Mouse (Mus musculus): ENCODE data around the gene Stra6l.
A peak's percentile ranks its signal among the peaks of the same experiment; 100 is the strongest.

The Stra6l gene

DNA sequence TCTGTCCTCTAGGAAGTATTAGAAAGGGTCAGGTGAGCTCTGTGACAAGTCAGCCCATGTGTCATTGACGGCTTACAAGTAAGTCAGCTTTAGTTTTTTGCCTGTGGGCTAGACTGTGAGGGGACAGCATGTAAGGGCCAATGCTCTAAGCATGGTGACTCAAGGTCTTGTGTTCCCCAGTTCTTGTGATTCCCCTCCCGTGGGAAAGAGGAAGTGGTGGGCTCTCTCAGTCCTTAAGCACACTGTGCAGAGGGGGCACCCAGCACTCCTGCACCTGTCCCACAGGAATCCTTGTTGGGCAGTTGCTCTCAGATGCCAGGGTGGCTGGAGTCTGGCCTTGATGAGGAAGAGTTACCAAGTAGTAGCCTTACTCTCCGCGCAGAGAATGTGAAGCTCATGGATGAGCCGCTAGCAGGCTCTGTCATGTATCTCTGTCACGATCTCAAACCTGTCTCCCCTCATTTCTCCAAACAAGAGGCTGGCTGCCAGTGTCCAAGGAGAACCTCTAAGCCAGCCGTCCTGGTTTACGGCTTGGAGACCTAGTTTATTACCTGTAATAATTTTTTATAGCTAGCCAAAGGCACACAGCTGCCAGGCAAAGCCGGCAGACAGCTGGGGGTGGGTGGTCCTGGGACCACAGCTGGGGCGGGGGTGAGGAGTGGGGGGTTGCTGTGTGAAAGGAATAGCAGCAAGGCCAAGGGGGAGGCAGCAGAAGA lies at the start of gene Stra6l:
Gene Stra6l (plus strand): TSS at position 556 of the 716 bp plus-strand sequence.
- ATAC-seq (ENCODE audit: low TSS enrichment): no peak

DNA sequence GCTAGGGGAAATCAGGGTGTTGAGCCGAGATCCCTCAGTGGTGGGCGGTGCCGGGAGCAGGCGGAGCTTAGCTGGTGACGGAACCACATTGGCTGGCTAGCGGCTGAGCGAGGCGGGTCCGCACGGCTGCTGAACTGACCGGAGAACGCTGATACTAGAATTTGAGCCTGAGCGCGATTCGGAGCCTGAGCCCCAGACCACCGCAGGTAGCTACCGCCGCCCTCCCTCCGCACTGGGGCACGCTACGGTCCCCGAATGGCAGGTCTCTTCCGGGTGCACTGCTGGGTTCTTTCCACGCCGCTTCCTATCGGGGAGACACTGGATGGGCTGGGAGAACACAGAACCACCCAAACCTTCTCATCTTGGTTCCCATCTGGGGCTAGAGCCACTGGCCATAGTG lies 49.5 kb upstream of the Stra6l start, which contains the start of gene Aldh1b1:
Gene Aldh1b1 (plus strand): TSS at position 59 of the 400 bp plus-strand sequence.
- ATAC-seq (ENCODE audit: low TSS enrichment): peak; percentile 96

DNA sequence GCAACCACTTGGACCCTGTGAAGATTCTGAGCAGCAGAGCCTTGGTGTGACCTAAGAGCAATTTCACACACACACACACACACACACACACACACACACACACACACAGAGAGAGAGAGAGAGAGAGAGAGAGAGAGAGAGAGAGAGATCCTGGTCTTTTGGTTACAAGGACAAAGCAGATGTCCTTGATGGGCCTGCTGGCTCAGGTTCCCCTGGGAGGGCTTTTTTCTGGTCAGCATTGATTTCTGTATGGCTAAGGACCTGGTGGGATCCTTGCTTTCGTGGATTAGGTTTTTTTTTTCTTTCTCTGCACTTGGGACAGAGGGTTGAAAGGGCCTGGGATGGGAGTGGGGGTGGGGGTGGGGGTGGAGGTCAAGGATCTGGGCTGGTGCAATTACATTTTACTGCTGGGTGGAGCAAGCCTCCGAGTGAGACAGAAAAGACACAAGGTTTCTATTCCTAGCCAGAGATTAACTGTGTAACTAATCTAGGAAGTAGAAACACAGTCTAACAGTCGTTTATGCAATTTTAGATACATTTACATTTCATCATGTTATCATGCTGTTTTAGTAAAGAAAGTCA lies 48.4 kb upstream of the Stra6l start:
- no peak for ATAC-seq (ENCODE audit: low TSS enrichment)

DNA sequence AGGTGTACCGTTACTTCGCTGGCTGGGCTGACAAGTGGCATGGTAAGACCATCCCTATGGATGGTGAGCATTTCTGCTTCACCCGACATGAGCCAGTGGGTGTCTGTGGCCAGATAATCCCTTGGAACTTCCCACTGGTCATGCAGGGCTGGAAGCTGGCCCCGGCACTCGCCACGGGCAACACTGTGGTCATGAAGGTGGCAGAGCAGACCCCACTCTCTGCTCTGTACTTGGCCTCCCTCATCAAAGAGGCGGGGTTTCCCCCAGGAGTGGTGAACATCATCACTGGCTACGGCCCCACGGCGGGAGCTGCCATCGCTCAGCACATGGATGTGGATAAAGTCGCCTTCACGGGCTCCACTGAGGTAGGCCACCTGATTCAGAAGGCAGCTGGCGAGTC lies 45.6 kb upstream of the Stra6l start:
- no peak for ATAC-seq (ENCODE audit: low TSS enrichment)

DNA sequence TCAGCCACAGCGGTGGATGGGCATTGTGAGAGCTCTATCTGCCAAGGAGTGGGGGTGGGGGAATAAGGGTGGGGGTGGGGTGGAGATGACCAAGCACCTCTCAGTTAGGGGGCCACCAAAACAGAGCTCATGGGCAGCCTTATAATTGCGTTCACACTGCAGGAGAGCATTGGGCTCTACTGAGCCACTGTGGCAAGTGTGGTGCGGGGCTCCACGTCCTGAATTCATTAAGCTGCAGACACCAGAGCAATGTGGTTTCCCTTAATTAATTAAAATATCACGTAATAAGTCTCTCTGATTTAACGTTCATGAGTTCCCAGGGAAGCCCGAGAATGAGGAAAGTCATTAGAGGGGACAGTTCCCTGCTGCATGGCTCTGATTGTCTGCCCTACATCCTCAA lies 40.4 kb upstream of the Stra6l start:
- ATAC-seq (ENCODE audit: low TSS enrichment): no peak

DNA sequence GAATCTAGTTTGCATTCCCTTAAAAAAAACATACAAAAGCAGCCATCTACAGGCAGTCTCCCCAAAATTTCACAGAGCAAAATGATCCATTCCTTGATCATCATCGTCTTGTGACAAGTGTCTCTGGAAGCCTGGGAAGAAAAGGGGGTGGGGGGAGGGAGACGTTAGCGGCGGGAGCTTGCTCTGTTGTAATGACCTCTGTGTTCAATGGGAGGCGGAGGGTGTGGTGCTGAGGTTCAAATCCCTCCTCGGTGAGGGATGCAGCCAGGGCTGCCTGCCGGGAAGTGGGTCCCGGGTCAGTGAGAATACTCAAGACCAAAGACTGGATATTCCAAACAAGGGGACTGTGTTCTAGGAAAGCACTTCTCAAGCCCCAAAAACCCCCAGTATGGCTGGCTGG lies 37.2 kb upstream of the Stra6l start:
- no peak for ATAC-seq (ENCODE audit: low TSS enrichment)

DNA sequence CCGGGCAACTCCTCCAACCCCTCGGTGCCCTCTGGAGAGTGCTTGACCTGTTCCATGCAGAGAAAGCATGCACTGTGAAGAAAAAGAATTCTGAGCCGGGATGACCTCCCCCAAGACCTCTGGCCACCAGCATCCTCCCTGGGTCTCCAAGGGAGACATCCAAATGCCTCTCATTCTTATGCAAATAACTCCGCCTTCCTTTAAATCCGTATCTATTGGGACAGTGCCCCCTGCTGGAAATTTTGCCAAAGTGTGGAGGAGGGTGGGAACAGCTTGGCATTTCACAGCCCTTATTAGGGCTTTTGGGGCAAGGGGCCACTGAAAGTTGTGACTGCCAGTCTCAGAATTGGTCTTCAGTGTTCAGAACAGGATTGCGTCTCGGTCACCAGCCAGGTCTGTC lies 32.9 kb upstream of the Stra6l start:
- 0 out of 2 replicates have a peak, but pooled peaks have one; percentile 31 for ATAC-seq (ENCODE audit: low TSS enrichment)

DNA sequence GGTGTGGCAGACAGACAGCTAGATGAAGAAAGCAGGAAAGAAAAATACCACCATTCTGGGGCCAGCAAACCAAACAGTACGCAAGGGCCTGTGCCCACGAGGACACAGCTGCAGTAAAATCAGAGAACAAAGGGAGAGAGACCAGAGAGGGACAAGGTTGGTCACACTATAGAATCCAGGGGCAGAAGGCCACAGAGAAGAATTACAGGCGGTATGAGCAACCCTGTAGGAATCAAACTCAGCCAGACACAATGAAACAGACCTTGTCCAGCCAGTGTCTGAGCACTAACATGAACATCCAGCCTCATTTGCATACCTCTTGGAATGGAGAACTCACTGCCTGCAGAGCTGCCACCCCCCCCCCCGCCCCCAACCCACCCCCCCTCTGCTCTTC lies 29.7 kb upstream of the Stra6l start:
- no peak for ATAC-seq (ENCODE audit: low TSS enrichment)

DNA sequence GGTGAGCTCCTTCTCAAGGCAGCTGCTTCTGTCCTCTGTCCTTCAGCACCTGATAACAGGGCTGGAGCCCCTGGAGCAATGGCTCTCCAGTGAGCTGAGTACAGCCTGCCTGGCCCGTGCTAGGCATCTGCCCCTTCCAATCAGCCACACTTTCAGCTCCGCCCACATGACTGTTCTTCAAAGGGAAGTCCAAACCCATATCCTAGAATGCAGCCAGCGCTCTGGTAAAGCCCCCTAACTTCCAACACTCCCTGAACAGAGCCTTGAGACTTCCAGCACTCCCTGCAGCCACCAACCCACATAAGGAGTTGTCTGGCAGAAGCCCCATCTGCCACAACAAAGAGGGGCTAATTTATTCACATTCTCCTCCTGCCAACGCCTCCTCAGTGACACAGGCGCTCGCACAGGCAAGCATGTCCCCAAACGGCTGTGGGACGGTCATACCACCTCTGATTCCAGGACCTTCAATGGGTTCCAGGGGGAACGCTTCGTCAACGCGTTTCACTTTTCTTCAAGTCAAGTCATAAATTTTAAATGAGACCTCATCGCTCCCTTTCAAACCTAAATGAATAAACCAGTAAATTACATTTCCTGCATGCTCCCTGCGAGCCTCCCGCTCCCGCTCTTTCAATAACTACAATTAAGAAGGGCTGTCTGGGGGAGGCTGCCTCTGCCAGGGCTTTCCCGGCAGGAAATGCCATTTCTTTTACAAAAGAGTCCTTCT lies 29.1 kb upstream of the Stra6l start:
- ATAC-seq (ENCODE audit: low TSS enrichment): peak; percentile 73

DNA sequence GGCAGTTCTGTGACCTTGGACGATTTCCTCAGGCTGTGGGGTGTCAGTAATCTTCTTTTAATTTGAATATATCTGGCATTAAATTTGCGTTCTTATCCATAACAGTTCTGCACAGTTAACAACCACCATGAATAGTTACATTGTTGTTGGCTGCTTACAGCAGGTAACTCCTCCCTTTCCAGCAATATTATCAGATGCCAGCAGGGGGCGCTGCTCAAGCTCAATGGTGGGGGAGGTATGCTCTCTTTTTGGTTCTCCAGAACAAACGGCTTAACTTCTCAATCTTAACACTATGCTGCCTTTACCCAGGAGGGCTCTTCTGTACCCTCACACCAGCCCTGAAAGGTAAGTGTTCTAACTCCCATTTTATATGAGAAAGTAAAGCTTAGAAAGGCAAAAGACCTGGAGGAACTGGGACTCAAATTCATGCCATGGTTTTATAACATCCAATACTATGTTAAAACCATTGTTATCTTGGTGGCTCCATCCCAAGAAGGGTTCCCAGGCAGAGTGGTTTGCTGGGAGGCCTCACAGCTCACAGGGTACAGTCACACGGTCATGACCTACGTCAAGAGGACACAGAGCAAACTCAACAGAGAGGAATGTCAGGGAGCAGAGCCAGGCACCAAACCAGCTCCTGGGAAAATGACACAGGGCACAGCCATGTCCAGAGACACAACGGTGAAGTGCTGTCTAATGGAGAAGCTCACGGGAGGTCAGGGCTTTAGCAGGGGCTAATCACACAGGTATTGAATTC lies 28.2 kb upstream of the Stra6l start:
- ATAC-seq (ENCODE audit: low TSS enrichment): peak; percentile 75

DNA sequence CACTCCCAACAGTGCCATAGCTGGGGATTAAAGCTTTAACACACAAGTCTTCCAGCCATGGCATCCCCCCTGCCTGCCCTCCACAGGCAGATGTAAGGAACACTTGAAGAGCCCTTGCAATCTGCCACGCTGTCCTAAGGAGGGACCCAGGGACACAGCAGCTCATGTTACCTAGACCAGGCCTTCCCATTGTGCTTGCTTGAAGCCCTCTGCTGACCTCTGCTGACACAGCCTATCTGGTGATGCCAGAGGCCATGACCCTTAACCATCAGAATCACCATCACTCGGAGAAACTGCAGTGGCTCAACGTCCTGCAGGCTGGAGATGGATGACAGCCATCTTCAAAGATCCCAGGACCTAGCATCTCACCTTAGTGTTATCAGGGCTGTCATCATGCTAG lies 26.5 kb upstream of the Stra6l start:
- no peak for ATAC-seq (ENCODE audit: low TSS enrichment)

DNA sequence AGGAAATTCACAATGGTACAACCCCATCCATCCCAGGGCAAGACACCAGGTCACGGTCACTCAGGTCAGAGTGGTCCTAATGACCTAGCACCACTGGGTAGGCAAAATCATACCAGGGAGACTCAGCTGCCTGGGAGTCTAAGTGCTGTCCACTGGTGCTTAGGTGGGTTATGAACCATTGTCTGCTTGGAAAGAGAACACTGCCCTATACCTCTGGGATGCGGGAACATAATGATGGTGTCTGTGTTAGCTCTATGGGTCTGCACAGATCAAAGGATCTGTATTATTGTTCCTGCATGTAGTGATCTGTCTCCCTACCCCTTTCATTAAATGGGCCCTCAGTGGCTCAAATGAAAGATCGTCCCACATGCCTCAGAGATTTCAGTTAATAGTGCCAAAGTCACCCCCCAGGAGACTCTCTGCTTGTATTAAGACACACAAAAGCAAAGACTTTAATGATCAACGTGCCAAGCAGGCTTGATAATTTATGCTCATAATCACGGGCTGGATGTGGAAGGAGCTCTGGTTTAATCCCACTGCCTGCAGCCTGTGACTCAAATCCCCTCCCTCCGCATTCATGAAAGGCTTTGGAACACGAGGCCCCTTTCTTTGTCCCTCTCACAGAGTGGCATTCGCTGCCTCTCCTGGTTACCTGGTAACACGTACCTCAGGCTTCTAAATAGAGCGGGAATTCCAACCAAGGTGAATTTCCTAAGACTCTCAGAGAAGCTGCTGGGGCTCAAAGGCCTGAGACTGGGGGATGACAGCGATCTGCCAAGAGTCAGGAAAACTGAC lies 25.5 kb upstream of the Stra6l start:
- no peak for ATAC-seq (ENCODE audit: low TSS enrichment)

DNA sequence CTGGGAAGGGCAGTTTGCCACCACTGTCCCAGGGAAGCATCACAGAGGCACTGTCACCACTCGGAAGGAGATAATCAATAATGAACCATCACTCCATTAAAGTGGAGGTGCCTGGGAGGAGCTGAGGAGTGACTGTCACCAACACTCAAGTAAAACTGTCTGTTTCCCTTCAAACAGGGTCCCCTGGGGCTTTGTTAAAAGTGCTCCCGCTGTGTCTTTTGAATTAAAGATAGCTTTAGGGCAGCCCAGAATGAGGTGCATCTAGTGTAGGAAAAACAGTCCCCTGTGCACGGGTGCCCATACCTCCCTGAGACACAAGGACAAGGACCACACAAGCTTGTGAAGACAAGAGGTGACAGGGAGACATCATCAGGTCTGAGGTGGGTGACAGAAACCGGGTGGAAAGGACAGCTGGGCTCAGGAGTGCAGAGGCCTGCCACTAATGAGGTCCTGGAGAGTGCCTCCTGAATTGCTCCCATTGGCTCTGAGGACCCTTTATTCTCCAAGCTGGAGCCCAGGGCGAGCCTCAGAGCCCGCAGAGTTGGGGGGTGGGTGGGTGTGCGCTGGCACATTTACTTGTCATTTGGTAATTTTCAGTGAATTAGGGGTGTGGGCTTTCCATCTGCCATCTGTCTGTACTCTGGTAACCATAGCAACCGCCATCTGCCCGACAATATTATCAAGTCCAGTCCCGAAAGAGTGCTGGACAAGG lies 24.3 kb upstream of the Stra6l start:
- ATAC-seq (ENCODE audit: low TSS enrichment): no peak

DNA sequence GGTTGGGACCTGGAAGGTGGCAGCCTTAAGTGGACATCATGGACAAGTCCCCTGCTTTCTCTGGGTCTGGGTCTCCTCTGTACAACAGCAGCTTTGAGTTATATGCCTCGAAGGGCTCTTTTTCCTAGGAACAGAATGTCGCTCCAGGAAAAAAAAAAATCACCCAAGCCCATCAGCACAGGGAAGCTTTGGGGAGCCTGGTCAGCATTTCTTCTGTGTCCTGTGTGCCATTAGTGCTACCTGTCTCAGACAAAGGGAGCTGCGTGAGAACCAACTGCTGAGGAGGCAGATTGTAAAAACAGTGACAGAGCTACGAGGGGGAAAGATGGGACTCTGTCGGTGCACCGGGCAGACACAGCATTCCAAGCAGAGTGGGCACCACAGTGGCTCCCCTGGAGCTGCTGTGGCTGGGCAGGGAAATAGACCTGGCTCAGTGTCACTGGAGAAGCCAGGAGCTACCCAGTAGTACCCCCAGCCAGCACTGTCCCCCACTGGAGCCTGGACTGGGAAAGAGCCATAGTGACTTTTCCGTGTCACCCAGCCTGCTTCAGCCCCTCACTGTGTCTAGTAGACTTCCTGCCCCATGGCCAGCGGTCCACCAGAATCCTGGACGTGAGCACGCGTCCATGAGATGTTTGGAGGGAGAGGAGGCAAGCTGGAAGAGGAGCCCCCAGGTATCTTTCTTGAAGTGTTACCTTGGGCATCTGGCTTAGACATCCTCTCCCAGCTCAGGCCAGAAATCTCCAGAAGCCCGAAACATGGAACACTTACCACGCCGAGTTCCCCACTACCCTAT lies 23.5 kb upstream of the Stra6l start:
- ATAC-seq (ENCODE audit: low TSS enrichment): no peak

DNA sequence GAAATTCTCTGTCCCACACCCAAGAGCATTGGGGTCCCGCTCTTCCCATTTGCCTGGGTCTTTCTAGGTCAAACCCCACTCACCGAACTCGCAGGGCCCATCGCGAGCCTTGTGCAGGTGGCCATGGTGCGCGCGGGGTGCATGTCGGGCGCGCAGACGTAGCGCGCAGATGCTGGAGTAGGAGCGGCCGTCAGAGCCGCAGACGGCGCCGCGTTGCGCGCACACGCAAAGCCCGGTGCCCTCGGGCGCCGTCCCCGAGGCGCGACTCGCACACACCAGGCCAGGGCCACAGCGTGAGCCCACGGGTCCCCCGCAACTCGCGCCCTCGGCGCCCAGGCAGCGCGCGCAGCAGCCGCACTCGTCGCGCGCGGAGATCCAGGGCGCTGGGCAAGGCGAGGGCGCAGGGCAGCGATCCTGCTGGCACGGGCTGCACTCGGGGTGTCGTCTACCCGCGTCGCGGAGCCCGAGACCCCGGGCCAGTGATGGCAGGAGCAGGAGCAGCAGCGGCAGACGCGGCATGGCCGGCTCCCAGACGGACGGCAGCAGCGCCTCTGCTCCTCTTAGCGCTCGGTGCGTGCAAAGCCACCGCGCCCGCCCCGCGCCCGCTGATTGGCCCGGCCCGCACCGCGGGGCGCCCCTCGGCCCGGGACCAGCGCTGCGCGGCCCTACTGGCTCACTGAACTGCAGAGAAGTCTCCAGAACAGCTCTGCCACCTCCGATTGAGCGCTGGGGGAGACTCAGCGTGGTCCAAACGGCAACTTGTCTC lies 22.0 kb upstream of the Stra6l start, which contains the start of gene Igfbpl1:
Gene Igfbpl1 (minus strand): TSS at position 649 of the 766 bp plus-strand sequence.
- ATAC-seq (ENCODE audit: low TSS enrichment): no peak

DNA sequence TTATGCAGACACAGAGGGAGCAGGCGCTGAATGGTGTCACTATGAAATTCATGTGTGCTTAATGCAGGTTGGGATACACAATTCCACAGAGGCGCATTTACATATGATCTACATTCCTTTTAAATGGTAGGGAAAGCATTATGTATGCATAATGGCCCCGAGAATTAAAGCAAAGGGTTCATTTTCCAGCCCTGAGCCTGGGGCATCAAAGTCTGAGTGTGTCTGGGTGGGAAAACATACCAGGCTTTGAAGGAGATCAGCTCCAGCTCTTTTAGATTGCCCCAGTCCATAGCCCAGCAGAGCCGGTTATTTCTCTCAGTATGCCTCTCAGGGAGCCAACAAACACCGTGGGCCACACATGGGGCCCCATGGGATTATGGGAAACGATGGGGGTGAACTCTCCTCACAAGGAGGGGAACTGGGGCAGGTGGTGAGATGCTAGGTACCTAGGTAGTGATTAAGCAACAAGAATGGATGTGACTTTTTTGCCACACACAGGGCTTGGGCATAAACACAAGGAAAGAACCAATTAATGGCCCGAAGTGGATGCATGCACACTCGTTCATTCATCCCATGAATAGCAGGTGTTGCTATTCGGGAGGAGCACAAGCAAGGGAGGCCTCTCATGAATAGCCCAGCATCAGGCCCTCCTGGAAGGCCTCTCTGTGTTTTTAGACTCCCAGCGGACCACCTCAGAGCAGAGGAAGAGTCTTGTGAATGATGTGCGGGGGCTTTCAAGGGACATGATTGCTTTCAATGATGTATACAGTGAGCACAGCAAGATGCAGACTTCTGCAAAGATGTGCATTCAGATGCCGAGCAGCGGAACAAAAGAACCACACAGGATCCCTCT lies 18.3 kb upstream of the Stra6l start:
- no peak for ATAC-seq (ENCODE audit: low TSS enrichment)

DNA sequence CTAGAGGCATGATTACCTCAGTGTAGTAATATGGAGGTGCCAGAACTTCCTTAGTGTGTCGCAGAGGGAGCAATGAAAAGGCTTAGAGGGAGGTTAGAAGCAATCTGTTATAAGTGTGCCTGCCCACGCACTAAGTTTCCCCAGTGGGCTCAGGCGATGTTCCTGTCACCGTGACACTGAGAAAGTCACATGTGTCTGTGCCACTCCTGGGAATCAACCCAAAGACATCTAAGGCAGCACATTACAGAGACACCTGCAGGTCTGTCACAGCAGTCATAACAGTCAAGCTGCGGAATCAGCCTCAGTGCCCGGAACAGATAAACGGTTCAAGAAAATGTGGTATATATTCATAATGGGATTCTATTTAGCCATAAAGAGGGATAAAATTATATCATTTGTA lies 16.5 kb upstream of the Stra6l start:
- peak; percentile 81 for ATAC-seq (ENCODE audit: low TSS enrichment)

DNA sequence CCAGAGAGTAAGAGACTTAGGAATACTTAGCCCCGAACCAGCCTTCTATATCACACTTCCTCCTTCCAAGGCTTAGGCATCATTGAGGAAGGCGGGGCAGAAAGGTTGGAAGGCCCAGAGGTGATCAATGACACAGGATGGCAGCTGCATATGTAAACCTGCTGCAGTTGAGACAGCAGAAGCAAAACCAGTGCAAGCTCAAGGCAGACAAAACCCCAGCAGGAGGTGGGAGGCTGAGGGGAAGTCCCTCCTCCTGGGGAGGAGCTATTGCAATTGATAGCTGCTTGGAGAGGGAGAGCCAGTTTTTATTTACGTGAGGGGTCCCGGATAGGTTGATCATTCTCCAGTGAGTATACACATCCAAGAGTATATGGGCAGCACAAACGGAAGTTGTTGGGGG lies 15.0 kb upstream of the Stra6l start:
- ATAC-seq (ENCODE audit: low TSS enrichment): no peak

Measured in frontal cortex, adult (tissue).